Mouse (Mus musculus) bone marrow macrophage, adult 2 months (primary cell): ENCODE results near the gene Gpr1. TPM values are rescaled to one million over a fixed set of nuclear protein-coding genes. Genes with fewer than 3 reads are reported as not detected.
"Not testable (repeated sequence)": the region's sequence is repeated elsewhere in the genome, so short reads cannot be mapped to it uniquely, and the experiment has no call there.

Source experiments
- H3K27ac ChIP-seq: 2 replicates; pipeline ENCODE4 v1.5.1; 2012; ENCODE audit warnings: low read depth, low read length; ENCODE audit not compliant: insufficient read depth
- H3K4me1 ChIP-seq: 2 replicates; pipeline ENCODE4 v1.6.1; 2012; ENCODE audit warnings: low read length; ENCODE audit not compliant: control insufficient read depth, insufficient read depth
- H3K4me3 ChIP-seq: 2 replicates; pipeline ENCODE4 v1.5.1; 2012; ENCODE audit warnings: mild to moderate bottlenecking, low read length, moderate library complexity; ENCODE audit not compliant: insufficient read depth
- CTCF ChIP-seq: IDR thresholded peaks from 2 replicates; pipeline ENCODE4 v1.5.1; 2012; ENCODE audit warnings: low read depth, mild to moderate bottlenecking, low read length, moderate library complexity
- POLR2A ChIP-seq: IDR thresholded peaks from 2 replicates; pipeline ENCODE4 v1.6.1; 2012; ENCODE audit warnings: mild to moderate bottlenecking, low read depth, low read length, borderline replicate concordance
- polyA plus RNA-seq: library from polyadenylated mRNA; stranded (reverse); fragments of >200 nt; gene quantifications from 2 replicates; pipeline ENCODE4 v1.2.4, GENCODE M21; 2012; ENCODE audit not compliant: missing spikeins, insufficient read depth, insufficient read length

Gene Gpr1
- polyA plus RNA-seq, 1 experiment, result not detected

DNA sequence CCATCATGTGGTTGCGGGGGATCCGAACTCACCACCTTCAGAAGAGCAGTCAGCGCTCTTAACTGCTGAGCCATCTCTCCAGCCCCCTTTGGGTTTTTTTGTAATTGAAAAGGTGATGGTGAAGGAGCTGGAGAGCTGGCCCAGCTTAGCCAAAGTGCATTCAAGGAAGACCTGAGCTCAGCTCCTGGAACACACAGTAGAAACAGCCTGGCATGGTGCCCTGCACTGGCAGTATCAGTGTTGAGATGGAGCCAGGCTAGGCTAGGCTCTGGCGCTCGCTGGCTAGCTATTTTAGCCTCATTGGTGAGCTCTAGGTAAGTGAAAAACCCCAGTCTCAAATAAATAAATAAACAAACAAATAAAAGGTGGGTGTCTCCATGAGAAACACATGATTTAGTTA, 32.1 kb downstream of the Gpr1 start:
- Histone ChIP-seq H3K4me3 (no peak overlapping the region), H3K27ac (no peak overlapping the region), H3K4me1 (peaks cover 6% of the 10 kb centered on the region)
- TF ChIP-seq CTCF (no peak), POLR2A (no peak)

DNA sequence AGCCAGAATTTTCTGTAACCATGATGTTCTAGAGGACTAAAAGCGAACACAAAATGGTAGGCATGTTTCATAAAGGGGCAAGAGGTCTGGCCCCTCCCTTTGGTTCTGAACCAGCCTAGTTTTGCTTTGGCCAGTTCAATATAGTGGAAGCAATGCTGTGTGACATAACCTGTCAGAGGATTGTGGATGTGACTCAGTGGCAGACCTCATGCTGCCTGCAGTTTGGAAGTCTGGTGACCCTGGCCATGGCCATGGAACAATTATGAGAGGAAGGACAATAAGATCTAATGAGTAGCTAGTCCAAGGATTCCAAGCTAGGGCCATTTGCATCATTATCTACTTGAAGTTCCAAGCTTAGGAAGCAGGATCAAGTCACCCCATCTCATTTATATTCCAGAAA, 32.9 kb downstream of the Gpr1 start:
- no peak overlapping the region for H3K27ac ChIP-seq
- peaks cover 6% of the 10 kb centered on the region for H3K4me1 ChIP-seq
- TF ChIP-seq CTCF (no peak), POLR2A (no peak)
- H3K4me3 ChIP-seq, result no peak overlapping the region

DNA sequence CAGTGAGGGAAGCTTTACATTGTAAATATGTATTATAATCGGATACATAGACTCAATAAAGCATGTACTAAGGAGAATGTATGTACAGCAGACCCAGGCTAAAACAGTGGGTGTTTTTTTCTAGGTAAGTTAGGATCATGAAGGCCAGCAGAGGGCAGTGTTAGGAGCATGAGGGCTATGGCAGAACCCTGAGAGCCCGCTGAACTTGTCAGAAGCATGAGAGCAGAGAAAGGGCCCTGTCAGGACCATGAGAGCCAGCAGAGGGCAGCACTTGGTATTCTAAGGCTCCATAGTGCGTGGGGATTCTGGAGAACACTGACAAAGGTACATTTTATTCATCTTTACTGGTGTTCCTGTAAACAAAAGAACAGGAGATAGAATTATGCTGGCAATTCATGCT, 33.3 kb downstream of the Gpr1 start:
- H3K4me1 ChIP-seq, result peaks cover 6% of the 10 kb centered on the region
- H3K4me3 ChIP-seq, result no peak overlapping the region
- H3K27ac ChIP-seq, result no peak overlapping the region
- TF ChIP-seq CTCF, result peak; percentile 65
- TF ChIP-seq POLR2A, result no peak

DNA sequence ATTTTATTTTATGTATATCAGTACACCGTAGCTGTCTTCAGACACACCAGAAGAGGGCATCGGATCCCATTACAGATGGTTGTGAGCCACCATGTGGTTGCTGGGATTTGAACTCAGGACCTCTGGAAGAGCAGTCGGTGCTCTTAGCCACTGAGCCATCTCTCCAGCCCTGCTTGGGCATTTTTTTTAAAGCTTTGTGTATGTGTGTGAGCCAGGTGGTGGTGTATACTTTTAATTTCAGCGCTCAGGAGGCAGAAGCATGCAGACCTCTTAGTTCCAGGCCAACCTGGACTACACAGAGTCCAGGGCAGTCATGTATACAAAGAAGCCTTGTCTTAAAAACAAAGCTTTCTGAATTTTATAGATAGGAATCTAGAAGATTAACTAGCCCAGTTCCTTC, 33.8 kb downstream of the Gpr1 start:
- H3K27ac ChIP-seq, H3K4me3 ChIP-seq, H3K4me1 ChIP-seq: not testable (repeated sequence)

DNA sequence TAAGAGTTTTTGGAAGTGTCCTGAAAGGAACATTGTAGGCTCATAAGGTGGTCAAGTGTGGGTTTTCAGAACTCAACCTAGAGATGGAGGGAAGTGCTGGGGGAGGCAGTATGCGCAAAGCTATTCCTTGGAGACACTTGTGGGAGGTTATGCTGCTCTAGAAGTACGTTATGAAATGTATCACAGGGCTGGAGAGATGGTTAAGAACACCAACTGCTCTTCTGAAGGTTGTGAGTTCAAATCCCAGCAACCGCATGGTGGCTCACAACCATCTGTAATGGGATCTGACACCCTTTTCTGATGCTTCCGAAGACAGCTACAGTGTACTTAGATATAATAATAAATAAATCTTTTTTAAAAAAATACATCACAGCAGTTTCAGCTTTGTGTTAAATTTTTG, 34.2 kb downstream of the Gpr1 start:
- no peak overlapping the region for H3K27ac ChIP-seq
- TF ChIP-seq CTCF (no peak), POLR2A (no peak)
- peaks cover 8% of the 10 kb centered on the region for H3K4me1 ChIP-seq
- no peak overlapping the region for H3K4me3 ChIP-seq

DNA sequence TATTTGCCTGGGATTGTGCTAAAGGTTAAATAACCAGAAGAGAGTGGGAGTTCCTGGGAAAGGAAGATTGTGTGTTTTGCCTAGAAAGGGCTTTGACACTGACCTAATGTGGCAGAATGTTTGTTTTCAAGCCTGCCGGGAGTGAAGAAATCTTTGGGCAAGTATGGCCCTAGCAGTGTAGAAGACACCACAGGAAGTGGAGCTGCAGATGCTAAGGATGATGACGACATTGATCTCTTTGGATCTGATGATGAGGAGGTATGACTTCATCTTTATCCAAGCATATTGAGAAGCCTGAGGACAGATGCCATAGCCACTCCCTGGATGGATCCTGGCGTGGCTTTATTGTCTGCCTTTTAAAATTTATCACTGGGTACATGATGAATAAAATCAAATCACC, 36.0 kb downstream of the Gpr1 start:
- Histone ChIP-seq H3K27ac (peak overlapping the region; percentile 62; the same call in 1 of the 2 replicates), H3K4me3 (peak overlapping the region; percentile 86; the same call in 1 of the 2 replicates), H3K4me1 (peaks cover 12% of the 10 kb centered on the region)
- TF ChIP-seq POLR2A (no peak), CTCF (no peak)

DNA sequence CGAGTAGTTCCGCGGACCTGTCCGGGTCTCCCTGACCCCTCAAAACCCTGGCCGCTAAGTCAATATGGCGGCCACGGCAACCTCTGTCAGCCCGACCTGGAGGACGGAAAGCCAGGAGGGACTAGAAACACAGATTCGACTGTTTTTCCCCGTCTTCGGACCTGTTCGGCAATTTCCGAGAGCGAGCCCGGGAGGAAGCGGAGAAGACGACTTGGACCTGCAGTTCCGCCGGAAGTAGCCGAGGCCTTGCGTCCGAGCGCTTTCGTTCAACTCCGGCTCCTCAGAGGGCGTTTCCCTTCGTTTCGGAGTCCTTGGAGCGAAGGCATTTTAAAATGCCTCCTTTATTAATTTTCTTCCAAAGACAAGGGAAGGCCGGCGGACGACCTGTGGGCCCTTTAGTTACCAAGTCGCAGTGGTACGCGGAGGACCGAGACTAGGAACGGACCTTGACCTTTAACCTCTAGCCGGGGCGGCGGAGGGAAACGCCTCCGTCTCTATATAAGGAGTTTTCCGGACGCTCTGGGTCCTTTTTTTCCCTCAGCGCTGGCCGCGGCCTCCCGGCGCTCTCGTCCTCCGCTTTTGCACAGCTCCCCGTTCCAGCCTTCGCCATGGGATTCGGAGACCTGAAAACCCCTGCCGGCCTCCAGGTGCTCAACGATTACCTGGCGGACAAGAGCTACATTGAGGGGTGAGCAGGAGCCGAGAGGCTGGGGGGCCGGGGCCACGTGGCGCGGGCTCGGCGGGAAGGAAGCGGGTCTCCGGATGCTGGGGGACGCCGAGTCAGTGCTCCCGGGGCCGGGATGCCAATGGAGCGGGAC, 37.5 kb downstream of the Gpr1 start, which contains the start of the genes Eef1b2 and Ndufs1:
TSS of gene Eef1b2 (plus strand) at position 222 of the 818 bp plus-strand sequence.
TSS of gene Ndufs1 (minus strand) at position 230 of the 818 bp plus-strand sequence.
- peak within 1 kb of the TSS; percentile 86 for H3K4me3 ChIP-seq
- H3K4me1 ChIP-seq, result peaks cover 12% of the 10 kb centered on the region
- TF ChIP-seq CTCF (no peak), POLR2A (peak; percentile 90)
- H3K27ac ChIP-seq, result peak within 1 kb of the TSS; percentile 85

DNA sequence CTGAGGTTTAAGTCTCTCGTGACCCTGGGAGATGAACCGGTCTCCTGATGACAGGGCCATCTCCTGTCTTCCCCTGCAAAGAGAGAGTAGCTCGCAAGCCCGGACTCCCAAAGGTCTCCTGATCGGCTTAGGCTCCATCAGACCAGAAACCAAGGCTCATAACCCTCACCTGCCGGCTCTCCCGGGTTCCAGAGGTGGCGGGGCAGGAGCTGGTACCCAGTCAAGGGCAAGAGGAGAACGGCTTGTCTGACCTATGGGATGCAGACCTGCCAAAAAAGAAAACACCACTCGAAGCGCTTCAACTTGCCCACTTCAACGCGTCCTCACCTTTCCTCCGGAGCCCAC, 38.1 kb downstream of the Gpr1 start:
- Histone ChIP-seq H3K4me3 (peak overlapping the region; percentile 86), H3K27ac (peak overlapping the region; percentile 85), H3K4me1 (peaks cover 12% of the 10 kb centered on the region)
- no peak for TF ChIP-seq CTCF
- TF ChIP-seq POLR2A, result no peak

DNA sequence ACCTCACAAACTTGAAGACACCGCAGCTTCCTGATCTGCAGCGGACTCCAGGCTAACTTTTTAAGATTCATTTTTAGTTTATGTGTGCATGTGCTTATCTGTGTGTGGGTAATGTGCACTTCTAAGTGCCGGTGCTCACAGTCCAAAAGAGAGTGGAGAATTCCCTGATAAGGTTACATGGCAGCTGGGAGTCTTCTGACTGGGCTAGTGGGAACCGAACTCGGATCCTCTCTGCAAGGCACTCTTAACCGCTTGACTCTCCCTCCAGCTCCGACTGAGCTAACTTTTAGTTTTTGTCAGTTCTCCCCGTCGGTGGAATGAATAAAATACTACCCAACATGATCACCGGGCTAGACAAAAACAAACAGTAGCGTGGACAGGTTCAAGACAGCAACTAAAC, 38.5 kb downstream of the Gpr1 start:
- H3K27ac ChIP-seq, result peak overlapping the region; percentile 85
- H3K4me1 ChIP-seq, result peaks cover 12% of the 10 kb centered on the region
- peak overlapping the region; percentile 86 for H3K4me3 ChIP-seq
- TF ChIP-seq CTCF (no peak), POLR2A (no peak)

DNA sequence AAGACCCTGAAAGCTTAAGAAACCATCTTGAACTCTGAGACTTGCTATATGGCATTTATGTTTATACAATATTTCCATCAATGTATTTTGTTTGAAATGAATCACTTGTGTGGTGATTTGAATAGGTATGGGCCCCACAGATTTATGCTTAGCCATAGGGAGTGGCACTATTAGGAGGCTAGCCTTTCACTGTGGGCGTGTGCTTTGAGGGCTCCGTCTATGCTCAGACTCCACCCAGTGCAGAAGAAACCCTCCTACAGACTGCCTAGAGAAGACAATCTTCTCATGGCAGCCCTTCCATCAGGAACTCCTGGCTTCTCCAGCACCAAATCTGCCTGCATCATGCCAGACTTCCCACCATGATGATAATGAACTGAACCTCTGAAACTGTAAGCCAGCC, 45.7 kb downstream of the Gpr1 start:
- Histone ChIP-seq H3K27ac (no peak overlapping the region), H3K4me1 (no peaks in the 10 kb centered on the region), H3K4me3 (no peak overlapping the region)
- no peak for TF ChIP-seq CTCF
- TF ChIP-seq POLR2A, result no peak

DNA sequence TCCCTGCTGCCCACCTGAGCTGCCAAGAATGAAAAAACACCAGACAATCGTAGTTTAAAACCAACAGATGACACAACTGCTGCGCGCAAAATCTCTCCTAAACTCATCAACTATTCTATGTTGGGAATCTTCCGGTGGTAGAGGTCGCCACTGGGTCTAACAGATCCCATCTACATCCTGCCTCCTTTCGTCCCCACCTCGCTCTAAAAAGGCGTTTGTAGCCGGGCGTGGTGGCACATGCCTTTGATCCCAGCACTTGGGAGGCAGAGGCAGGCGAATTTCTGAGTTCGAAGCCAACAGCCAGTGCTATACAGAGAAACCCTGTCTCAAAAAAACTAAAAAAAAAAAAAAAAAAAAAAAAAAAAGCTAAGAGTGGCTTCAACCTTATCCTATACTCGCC, 74.1 kb downstream of the Gpr1 start:
- peaks cover 7% of the 10 kb centered on the region for H3K4me1 ChIP-seq
- H3K4me3 ChIP-seq, result no peak overlapping the region
- H3K27ac ChIP-seq, result no peak overlapping the region
- TF ChIP-seq CTCF, result no peak
- no peak for TF ChIP-seq POLR2A

DNA sequence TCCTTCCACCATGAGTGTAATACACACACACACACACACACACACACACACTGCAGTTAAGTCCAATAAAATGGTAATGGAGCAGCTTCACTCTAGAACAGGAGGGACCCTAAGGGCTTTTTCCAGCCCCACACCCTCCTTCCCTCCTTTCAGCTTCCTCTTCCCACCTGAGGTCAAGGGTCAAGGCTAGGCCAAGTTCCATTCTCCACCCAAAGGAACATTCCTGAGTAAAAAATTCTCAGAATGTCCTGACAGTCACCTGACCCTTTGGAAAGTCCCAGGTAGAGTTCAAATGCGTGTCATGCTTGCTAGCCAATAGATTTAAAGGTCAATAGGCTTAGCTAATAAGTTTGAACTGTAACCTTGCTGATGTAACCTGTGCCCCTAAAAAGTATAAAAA, 75.8 kb downstream of the Gpr1 start:
- not testable (repeated sequence) for H3K4me1 ChIP-seq, H3K27ac ChIP-seq, H3K4me3 ChIP-seq
